Mouse (Mus musculus) leukemia stem cell, adult 10-12 weeks (primary cell): ENCODE results near the gene Cox5a. TPM values are rescaled to one million over a fixed set of nuclear protein-coding genes. Genes with fewer than 3 reads are reported as not detected.

Experiments used
- polyA plus RNA-seq: library from polyadenylated mRNA; stranded (reverse); fragments of >175 nt; gene quantifications from 2 replicates; pipeline ENCODE4 v1.2.3, GENCODE M21; 2012; ENCODE audit warnings: low replicate concordance

Cox5a gene
- polyA plus RNA-seq, result 375 and 488 TPM in 2 replicates

DNA sequence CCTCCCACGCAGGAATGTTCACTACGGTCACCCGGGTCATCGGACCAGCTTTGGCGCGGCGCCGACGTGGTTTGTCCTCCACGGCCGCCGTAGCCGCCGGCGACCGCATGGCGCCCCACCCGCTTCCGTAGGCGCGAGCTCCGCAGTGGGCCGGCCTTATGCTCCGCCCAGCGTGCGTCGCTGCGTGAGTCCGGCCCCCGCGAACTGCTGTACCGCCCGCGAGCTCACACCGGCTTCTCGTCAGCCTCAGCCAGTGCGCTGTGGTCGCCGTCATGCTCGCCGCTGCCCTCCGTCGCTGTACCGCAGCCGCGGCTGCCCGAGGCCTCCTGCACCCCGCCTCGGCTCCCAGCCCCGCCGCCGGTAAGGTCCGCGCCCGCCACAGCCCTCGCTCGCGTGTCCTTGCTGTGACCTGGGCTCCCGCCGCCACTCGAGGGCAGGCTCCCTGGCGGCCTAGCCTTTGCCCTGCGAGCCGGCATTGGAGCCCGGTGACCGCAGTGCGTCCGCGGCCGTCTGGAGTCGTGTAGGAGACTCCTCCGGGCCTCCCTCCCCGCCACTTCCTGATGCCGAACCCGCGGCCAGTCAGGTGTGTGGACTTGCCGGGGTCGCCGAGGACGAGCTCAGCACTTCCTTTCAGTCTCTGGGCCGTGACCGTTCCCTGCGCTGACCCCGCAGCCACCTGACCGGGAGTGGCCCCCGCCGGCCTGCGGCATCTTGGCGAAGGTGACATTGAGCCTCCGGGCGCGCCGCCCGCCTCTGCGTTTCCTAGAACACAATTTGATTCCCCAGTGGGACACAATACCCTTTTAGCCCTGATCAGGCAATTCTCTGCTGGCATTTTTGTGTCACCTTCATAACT lies at the start of gene Cox5a:
Gene Cox5a (plus strand): TSS at position 219 of the 856 bp plus-strand sequence.

DNA sequence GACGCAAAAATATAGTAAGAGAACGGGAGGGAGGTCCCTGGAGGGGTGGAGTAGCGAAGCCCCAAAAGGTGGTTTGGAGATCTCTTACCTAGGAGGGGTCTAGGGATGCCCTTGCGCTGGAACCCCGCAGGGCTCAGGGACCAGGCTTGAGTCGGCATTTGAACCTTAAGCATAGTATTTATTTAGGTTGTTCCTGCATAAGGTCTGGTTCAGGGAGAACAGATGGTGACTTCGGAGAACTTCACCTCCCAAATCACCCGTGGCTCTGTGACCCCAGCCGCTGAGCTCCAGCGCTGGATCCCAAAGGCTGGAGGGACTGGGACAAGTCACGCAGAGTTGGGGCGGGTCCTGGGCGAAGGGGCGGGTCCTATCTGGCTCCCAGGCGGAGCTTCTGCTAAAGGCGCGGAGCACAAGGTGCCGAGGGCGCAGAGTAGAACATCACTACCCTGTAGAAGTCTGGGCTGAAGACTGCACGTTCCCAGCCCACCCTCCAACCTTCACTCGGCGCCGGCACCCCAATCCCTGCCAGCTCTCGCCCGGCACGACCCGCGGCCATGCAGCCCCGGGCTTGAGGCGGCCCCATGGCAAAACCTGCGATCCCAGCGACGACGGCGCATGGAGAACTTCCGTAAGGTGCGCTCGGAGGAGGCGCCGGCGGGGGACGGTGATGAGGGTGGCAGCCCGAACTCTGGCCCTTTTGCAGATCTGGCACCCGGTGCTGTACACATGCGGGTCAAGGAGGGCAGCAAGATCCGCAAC lies 17.3 kb upstream of the Cox5a start, which contains the start of gene Rpp25:
Gene Rpp25 (plus strand): TSS at position 405 of the 759 bp plus-strand sequence.

GRCm38 (mm10) chr9:57537044-57537727 lies 16.1 kb downstream of the Cox5a start, which contains the start of gene Fam219b:
Gene Fam219b, plus strand, starts transcription at chr9:57537528.

DNA sequence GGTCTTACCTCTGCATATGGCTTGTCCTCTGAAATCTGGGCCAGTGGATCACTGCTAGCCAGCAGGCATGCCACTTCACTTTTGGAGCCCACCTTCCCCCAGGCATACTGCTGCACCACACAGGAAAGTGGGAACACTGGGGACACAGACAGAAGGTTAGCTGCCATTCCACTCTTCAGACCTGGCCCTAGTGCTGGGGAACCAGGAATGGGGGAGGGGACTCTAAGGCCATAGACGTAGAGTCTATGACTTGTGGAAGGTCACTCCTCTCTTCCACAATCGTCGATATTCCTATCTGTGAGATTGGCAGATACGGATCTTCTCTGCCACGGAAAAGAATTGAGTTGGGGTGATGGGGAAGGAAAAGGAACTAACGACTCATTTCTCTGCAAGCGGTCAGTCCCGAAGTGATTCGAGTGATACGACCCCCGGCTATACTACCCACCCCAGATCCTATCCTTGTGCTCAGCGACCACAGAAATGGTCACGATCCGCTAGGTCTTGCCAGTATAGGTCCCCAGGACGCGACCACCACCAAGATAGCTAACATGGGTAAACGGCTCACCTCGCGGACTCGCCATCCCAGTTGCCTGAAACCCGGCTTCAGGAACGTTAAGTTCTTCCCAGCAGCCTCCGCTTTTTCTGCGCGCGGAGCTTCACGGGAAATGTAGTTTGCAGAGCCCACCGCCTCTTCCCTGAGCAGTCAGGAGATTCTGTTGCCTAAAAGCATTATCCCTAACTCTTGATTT lies 31.2 kb downstream of the Cox5a start, which contains the start of gene Mpi:
Gene Mpi (minus strand): TSS at position 625 of the 749 bp plus-strand sequence.

DNA sequence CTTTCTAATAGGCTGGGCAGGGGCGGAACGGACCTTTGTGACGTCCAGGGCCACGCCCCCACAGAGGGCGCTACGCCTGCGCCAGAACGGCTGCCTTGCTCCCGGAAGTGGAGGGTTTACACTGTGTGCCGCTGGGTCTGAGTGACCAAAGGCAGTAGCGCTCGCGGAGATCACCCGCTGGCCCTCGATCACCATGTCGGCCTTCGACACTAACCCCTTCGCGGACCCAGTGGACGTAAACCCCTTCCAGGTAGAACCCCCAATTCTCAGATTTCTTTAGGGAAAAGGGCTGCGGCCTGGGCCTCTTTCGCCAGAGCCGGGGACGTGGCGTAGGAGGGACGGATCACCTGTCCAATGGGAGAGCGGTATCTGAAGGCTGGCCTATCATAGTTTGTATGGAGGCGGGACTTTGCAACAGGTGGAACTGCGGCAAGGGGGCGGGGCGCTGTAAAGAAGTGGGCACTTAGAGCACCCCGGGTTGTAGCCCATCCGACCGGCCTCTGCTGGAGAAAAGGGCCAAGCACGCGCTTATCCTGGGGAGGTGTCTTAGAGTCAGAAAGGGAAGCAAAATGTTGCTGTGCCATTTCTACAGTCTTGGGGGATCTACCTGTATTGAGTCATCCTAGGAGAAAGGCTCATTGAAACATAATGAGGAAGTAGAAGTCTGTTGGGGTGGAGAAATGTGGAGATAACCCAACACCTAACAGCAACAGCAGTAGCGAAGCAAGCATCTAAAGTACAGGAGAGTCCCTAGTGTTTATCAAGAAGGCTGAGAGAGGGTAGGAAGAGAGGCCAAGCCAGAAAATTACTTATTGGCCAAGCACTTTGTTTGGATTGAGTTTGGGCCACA lies 40.0 kb downstream of the Cox5a start, which contains the start of gene Scamp2:
Gene Scamp2 (plus strand): TSS at position 83 of the 850 bp plus-strand sequence.

Other genes with a start within 250 kb of the Cox5a start
- 5.1 and 7.3 TPM in 2 replicates for gene Ppcdc, start 81.2 kb upstream of the Cox5a start, polyA plus RNA-seq
- 1.6 and 3.4 TPM in 2 replicates for gene Scamp5, start 53.2 kb upstream of the Cox5a start, polyA plus RNA-seq
- gene Rpp25, start 17.2 kb upstream of the Cox5a start, polyA plus RNA-seq, result 0.48 TPM in 1 of 2 replicates, not detected in the other
- gene Fam219b, start 16.3 kb downstream of the Cox5a start, polyA plus RNA-seq, result 8.9 and 30.6 TPM in 2 replicates
- 0.38 and 1.4 TPM in 2 replicates for gene Mpi, start 31.5 kb downstream of the Cox5a start, polyA plus RNA-seq
- gene Scamp2, start 39.7 kb downstream of the Cox5a start, polyA plus RNA-seq, result 3.0 and 80.8 TPM in 2 replicates
- gene Ulk3, start 68.2 kb downstream of the Cox5a start, polyA plus RNA-seq, result 4.8 and 5.2 TPM in 2 replicates
- gene Cplx3, start 85.0 kb downstream of the Cox5a start, polyA plus RNA-seq, result not detected in 2 replicates
- not detected in 2 replicates for gene Lman1l, start 99.5 kb downstream of the Cox5a start, polyA plus RNA-seq
- 457 and 560 TPM in 2 replicates for gene Csk, start 132.4 kb downstream of the Cox5a start, polyA plus RNA-seq
- not detected in 2 replicates for gene Cyp1a2, start 162.4 kb downstream of the Cox5a start, polyA plus RNA-seq
- 0.15 TPM in 1 of 2 replicates, not detected in the other for gene Cyp1a1, start 166.7 kb downstream of the Cox5a start, polyA plus RNA-seq
- 1.1 and 10.9 TPM in 2 replicates for gene Edc3, start 187.3 kb downstream of the Cox5a start, polyA plus RNA-seq
- gene Clk3, start 244.6 kb downstream of the Cox5a start, polyA plus RNA-seq, result 41.0 and 44.7 TPM in 2 replicates